Mouse (Mus musculus) C2C12 (cell line): ENCODE data around the gene Trim11. TPM values are rescaled to one million over a fixed set of nuclear protein-coding genes. Genes with fewer than 3 reads are reported as not detected.

Source experiments
- H3K27me3 ChIP-seq: one replicate; pipeline ENCODE4 v1.6.1; 2011; ENCODE audit not compliant: control insufficient read depth, insufficient read depth, insufficient read length
- H3K36me3 ChIP-seq: one replicate; pipeline ENCODE4 v1.6.1; 2011; ENCODE audit not compliant: control insufficient read depth, insufficient read depth
- H3K4me3 ChIP-seq: one replicate; pipeline ENCODE4 v1.5.1; 2011; ENCODE audit warnings: mild to moderate bottlenecking, control low read depth; ENCODE audit not compliant: poor library complexity, insufficient read depth, severe bottlenecking
- H3K79me2 ChIP-seq: one replicate; pipeline ENCODE4 v1.6.1; 2011; ENCODE audit not compliant: control insufficient read depth, insufficient read depth
- H3K79me3 ChIP-seq: one replicate; pipeline ENCODE4 v1.6.1; 2011; ENCODE audit warnings: low read depth, control low read depth
- H3ac ChIP-seq: one replicate; pipeline ENCODE3; 2011; ENCODE audit warnings: low read depth; ENCODE audit not compliant: control insufficient read depth, insufficient read length
- CEBPB ChIP-seq: IDR thresholded peaks from one replicate; pipeline ENCODE4 v1.6.1; 2011; ENCODE audit warnings: low read depth, mild to moderate bottlenecking, control low read depth, moderate library complexity
- CTCF ChIP-seq: IDR thresholded peaks from one replicate; pipeline ENCODE4 v1.5.1; 2011; ENCODE audit not compliant: control insufficient read depth, insufficient read depth, insufficient read length
- FOSL1 ChIP-seq: IDR thresholded peaks from one replicate; pipeline ENCODE4 v1.8.0; 2011; ENCODE audit warnings: mild to moderate bottlenecking, low read length; ENCODE audit not compliant: poor library complexity, insufficient read depth, severe bottlenecking
- MAX ChIP-seq: IDR thresholded peaks from one replicate; pipeline ENCODE4 v1.6.1; 2011; ENCODE audit warnings: mild to moderate bottlenecking, control low read depth
- MYOD1 ChIP-seq: IDR thresholded peaks from one replicate; pipeline ENCODE4 v1.6.1; 2011; ENCODE audit warnings: low read depth; ENCODE audit not compliant: control insufficient read depth, insufficient read length
- MYOG ChIP-seq: IDR thresholded peaks from one replicate; pipeline ENCODE4 v1.6.1; 2011; ENCODE audit not compliant: control insufficient read depth, insufficient read length; ENCODE audit errors: extremely low read depth
- USF1 ChIP-seq: IDR thresholded peaks from one replicate; pipeline ENCODE4 v1.6.1; 2011; ENCODE audit warnings: low read depth, mild to moderate bottlenecking, control low read depth, moderate library complexity
- polyA plus RNA-seq: library from polyadenylated mRNA; unstranded; fragments of >200 nt; fragmentation: generic; extraction: Trizol; gene quantifications from one replicate; pipeline ENCODE4 v1.2.1, GENCODE M21; 2012; ENCODE audit warnings: missing spikeins

Gene Trim11
- polyA plus RNA-seq, 1 experiment: 15.1 TPM

DNA sequence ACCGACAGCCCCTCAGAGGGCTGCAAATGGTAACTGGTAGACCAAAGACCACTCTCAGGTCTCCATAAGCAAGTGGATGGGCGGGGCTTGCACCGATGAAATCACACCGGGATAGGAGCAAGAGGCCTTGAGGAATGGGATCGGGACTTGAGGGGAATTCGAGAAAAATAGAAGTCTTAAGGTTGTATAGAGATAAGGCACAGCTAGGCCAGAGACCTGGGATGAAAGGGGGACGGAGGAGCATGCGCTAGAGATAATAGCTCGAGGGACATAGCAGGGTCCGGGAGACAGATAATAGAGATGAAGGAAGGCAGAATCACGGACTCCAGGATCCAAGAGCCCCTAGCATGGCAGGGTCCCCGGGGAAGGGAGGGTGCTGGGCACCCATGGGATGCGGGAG is 40.0 kb upstream of the Trim11 start:
- TF ChIP-seq CEBPB (no peak), CTCF (no peak), MYOG (no peak), MYOD1 (no peak), USF1 (no peak), FOSL1 (no peak), MAX (no peak)
- H3K36me3 ChIP-seq: peaks cover 31% of the 10 kb centered on the region
- H3K27me3 ChIP-seq: no peaks in the 10 kb centered on the region

DNA sequence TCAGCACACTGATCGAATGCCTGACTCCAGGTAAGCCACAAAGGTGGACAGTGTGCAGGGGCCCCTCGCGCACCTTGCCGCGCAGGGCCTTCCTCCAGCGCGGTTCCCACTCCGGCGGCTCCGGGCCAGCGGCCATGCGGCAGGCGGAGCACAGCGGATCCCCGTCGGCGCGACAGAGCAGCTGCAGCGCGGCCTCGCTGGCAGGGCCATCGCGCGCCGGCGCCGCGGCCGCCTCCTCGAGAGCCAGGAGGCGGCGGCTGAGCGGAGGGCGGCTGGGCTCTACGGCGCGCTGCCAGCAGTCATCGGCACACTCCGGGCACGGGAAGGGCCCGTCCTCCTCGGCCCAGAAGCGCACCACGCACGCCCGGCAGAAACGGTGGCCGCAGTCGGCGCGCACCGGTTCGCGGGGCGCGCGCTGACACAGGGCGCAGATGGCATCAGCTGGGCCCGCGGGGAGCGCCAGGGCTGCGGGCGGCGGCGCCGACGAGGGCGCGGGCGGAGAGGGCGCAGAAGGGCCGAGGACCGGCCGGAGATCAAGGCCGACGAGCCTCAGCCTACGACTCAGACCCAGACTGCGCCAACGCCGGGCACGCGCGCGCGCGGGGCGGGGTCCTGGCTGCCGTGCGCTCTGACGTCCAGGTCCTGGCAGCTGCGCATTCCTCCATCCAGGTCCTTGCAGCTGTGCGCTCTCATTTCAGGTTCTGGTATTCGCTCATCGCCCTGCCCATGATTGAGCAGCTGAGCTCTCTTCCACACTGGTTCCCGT is 39.4 kb upstream of the Trim11 start, which contains the start of gene Rnf187:
Gene Rnf187, minus strand, starts transcription at position 595 of the 766 bp plus-strand sequence.
- H3K79me3 ChIP-seq: peaks cover 18% of the 10 kb centered on the region
- H3ac ChIP-seq: peak within 1 kb of the TSS; percentile 95
- no peaks in the 10 kb centered on the region for H3K27me3 ChIP-seq
- TF ChIP-seq CEBPB (no peak), MYOD1 (peak; percentile 37), MAX (peak; percentile 49), CTCF (no peak)
- peaks cover 28% of the 10 kb centered on the region for H3K36me3 ChIP-seq
- H3K4me3 ChIP-seq: peak within 1 kb of the TSS; percentile 97
- H3K79me2 ChIP-seq: peaks cover 32% of the 10 kb centered on the region

More for the DNA sequence above, 40.0 kb upstream of the Trim11 start:
- H3K4me3 ChIP-seq: peak overlapping the region; percentile 97
- peaks cover 18% of the 10 kb centered on the region for H3K79me3 ChIP-seq
- peaks cover 32% of the 10 kb centered on the region for H3K79me2 ChIP-seq
- H3ac ChIP-seq: peak overlapping the region; percentile 95

DNA sequence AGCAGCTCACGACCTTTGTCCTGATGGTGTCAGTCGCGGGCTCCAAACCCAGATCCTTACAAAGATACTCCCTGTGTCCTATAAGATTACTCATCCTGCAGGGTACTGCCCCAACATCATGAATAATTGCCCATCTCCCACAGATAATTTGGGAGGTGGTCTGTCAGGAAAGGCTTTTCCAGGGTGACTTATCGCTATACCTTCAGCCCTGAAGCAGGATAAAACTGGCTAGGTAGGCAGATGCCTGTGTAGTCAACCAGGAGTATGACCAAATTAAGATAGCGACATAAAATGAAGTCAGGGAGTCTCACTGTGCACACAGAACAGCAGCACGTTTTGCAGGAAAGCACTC is 38.8 kb upstream of the Trim11 start:
- H3K36me3 ChIP-seq: peaks cover 22% of the 10 kb centered on the region
- H3K4me3 ChIP-seq: peak overlapping the region; percentile 97
- no peak for TF ChIP-seq CTCF
- no peak for TF ChIP-seq MYOD1
- no peak for TF ChIP-seq USF1

DNA sequence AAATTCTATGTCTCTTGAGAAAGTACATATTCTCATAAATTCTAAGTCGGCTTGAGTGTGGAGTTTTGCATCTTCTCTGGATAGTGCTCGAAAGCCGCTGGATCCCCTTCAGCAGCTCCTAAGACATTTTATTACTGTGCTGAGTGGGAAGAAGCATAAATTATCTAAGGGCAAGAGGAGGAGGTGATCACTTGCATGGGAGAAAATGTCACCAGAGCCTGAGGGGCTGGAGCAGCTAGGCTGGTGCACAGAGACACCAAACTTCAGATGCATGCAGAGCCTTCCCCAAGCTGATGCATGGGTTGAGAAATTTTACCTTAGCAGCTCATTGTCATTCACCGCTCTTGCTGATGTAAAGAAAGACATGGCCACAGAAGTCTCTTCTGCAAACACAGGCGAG is 33.8 kb upstream of the Trim11 start:
- Histone ChIP-seq H3ac (no peak overlapping the region), H3K79me2 (no peaks in the 10 kb centered on the region), H3K27me3 (peaks cover 25% of the 10 kb centered on the region), H3K4me3 (no peak overlapping the region), H3K36me3 (no peaks in the 10 kb centered on the region), H3K79me3 (no peaks in the 10 kb centered on the region)
- no peak for TF ChIP-seq MYOG
- TF ChIP-seq MAX: no peak
- TF ChIP-seq FOSL1: no peak
- no peak for TF ChIP-seq USF1

More for the DNA sequence above, 38.8 kb upstream of the Trim11 start:
- Histone ChIP-seq H3ac (no peak overlapping the region), H3K79me3 (peaks cover 18% of the 10 kb centered on the region), H3K79me2 (peaks cover 32% of the 10 kb centered on the region), H3K27me3 (peaks cover 4% of the 10 kb centered on the region)

DNA sequence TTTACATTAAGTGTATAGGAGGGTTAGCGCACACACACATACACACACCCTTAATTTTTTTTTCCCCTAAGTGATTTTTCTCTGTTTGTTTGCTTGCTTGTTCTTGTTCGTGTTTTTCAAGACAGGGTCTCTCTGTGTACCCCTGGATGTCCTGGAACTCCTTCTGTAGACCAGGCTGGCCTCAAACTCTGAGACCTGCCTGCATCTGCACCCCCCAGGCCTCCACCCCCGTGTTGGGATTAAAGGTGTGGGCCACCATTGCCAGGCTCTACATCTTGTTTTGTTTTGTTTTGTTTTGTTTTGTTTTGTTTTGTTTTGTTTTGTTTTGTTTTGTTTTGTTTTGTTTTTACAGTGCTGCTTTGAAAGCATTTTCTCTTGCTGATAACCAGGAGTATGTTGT is 30.6 kb upstream of the Trim11 start:
- peaks cover 34% of the 10 kb centered on the region for H3K27me3 ChIP-seq
- H3ac ChIP-seq: no peak overlapping the region
- no peaks in the 10 kb centered on the region for H3K79me2 ChIP-seq
- H3K4me3 ChIP-seq: no peak overlapping the region
- no peaks in the 10 kb centered on the region for H3K79me3 ChIP-seq
- TF ChIP-seq MYOD1: no peak
- no peak for TF ChIP-seq USF1
- no peak for TF ChIP-seq FOSL1
- no peak for TF ChIP-seq MAX
- no peak for TF ChIP-seq CEBPB
- TF ChIP-seq MYOG: no peak
- no peak for TF ChIP-seq CTCF
- no peaks in the 10 kb centered on the region for H3K36me3 ChIP-seq

DNA sequence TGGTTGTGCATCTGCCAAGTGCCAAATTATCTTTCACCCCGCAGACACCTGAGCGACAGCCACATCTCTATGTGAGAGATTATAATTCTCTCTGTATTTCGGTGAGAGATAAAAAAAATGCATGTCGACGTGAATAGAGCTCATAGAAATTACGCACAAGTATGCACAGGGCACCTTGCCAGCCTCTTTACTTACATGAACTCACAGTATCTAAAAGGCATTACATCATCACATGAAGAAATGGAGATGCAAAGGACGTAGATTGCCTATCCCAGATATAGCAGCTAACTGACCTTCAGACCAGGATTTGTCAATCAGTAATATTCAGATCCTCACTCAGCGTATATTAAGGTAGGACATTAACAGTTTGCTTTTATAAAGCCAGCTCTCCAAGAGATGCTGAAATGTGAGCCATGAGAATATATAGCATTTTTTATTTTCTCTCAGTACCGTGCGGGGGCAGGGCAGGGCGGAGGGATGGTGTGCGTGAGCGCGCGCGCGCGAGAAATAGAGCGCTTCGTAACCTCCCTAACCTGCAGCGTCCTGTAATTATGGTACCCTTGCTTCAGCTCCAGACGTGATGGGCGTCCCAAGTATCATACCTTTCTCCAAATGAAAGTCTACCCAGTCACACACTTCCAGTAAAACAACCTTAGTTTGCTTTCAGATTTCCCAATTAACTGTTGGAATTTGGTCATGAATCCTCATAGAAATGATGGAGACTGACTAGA is 29.9 kb upstream of the Trim11 start:
- TF ChIP-seq MYOG: no peak
- no peaks in the 10 kb centered on the region for H3K79me2 ChIP-seq
- peaks cover 34% of the 10 kb centered on the region for H3K27me3 ChIP-seq
- no peaks in the 10 kb centered on the region for H3K36me3 ChIP-seq
- H3K4me3 ChIP-seq: no peak overlapping the region
- no peak overlapping the region for H3ac ChIP-seq
- no peaks in the 10 kb centered on the region for H3K79me3 ChIP-seq
